Mouse (Mus musculus): ENCODE measurements around the gene Acsl3. TPM values are rescaled to one million over a fixed set of nuclear protein-coding genes. Genes with fewer than 3 reads are reported as not detected.

The Acsl3 gene
- polyA plus RNA-seq, 1 experiment from 2014 or later, result 66.5 TPM

DNA sequence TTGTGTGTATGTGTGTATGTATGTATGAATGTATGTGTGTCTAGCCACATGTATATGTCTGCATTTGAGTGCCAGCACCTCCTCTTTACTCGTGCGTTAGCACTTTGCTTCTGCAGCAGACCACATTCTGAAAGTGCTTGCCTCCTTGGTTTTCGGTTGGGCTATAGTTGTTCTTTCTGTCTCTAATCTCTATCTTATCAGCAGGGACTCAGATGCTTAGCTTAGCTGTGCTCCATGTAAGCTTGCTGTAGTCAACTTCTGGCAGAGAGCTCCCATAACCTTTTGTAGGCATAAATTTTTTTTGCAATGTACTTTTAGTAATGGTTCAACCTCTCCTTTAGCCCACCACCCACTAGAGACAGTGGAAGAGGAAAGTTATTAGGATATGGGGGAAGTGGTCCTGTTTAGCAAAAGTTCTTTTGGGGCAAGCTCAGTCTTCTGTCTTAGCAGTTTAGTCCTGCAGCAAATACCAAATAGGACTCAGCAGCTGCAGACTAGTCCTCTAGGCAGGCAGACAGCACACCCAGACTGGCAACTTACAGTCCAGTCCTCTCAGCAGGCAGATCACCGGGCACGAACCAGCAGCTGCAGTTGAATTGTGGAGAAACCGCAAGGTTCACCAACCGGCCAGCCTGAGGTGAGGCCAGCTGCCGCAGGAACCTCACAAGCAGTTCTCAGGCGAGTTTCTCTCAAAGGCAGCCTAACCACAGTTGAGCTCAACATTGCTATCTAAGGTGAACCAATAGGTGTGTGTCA lies 37.1 kb downstream of the Acsl3 start:
- Histone ChIP-seq H3K4me1 (peaks cover 11% of the 10 kb centered on the region), H3K27ac (replicated peaks) (no peak overlapping the region), H3K4me2 (no peak overlapping the region), H3K9me3 (no peaks in the 10 kb centered on the region), H3K36me3 (peaks cover 87% of the 10 kb centered on the region), H3K9ac (no peak overlapping the region), H3K4me3 (no peak overlapping the region), H3K27me3 (replicated peaks) (no peaks in the 10 kb centered on the region)
- no peak for ATAC-seq (ENCODE audit: extremely low read depth, insufficient number of reproducible peaks, low FRiP score, low TSS enrichment)
- WGBS, result 65% methylated on average over 9 of the region's 9 CpGs

- H3K27me3 ChIP-seq (replicated peaks), result no peaks in the 10 kb centered on the region
- H3K9me3 ChIP-seq, result no peaks in the 10 kb centered on the region
- H3K4me1 ChIP-seq, result peaks cover 11% of the 10 kb centered on the region
- peaks cover 86% of the 10 kb centered on the region for H3K36me3 ChIP-seq
- WGBS, result 80% methylated on average over 2 of the region's 2 CpGs
- no peak overlapping the region for H3K4me3 ChIP-seq
- H3K27ac ChIP-seq (replicated peaks), result no peak overlapping the region
- H3K9ac ChIP-seq, result no peak overlapping the region
- H3K4me2 ChIP-seq, result no peak overlapping the region
- no peak for ATAC-seq (ENCODE audit: extremely low read depth, insufficient number of reproducible peaks, low FRiP score, low TSS enrichment)
Measured at GRCm38 (mm10) chr1:78696305-78696704, 38.7 kb downstream of the Acsl3 start.

DNA sequence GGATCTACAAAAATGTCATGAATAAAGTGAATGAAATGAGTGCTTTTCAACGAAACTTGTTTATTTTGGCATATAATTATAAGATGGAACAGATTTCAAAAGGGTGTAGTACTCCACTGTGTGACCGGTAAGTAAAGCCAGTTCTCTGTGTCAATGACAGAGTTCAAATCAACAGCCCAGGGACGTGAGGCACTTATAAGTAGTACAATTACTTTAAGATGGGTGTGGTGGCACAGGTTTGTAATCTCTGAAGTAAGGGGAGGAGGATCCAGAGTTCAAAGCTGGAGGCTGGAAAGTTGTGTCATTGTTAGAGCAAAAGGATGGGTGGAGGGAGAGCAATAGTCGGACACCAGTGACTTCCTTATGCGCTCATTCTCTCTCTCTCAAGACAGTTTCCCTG lies 39.3 kb downstream of the Acsl3 start:
- Histone ChIP-seq H3K4me2 (no peak overlapping the region), H3K4me1 (peaks cover 12% of the 10 kb centered on the region), H3K27ac (replicated peaks) (no peak overlapping the region), H3K4me3 (no peak overlapping the region), H3K9ac (no peak overlapping the region), H3K9me3 (no peaks in the 10 kb centered on the region), H3K36me3 (peaks cover 86% of the 10 kb centered on the region), H3K27me3 (replicated peaks) (no peaks in the 10 kb centered on the region)
- 77% methylated on average over 5 of the region's 5 CpGs for WGBS
- no peak for ATAC-seq (ENCODE audit: extremely low read depth, insufficient number of reproducible peaks, low FRiP score, low TSS enrichment)

- Histone ChIP-seq H3K4me3 (no peak overlapping the region), H3K4me2 (no peak overlapping the region), H3K27me3 (replicated peaks) (no peaks in the 10 kb centered on the region), H3K4me1 (peaks cover 15% of the 10 kb centered on the region), H3K27ac (replicated peaks) (no peak overlapping the region), H3K9ac (no peak overlapping the region), H3K36me3 (peaks cover 86% of the 10 kb centered on the region), H3K9me3 (no peaks in the 10 kb centered on the region)
- 84% methylated on average over 6 of the region's 6 CpGs for WGBS
- no peak for ATAC-seq (ENCODE audit: extremely low read depth, insufficient number of reproducible peaks, low FRiP score, low TSS enrichment)
Measured at GRCm38 (mm10) chr1:78698138-78698537, 40.5 kb downstream of the Acsl3 start.

- Histone ChIP-seq H3K27me3 (replicated peaks) (no peaks in the 10 kb centered on the region), H3K4me3 (no peak overlapping the region), H3K27ac (replicated peaks) (no peak overlapping the region), H3K4me1 (0 out of 2 replicates have a peak, but pooled peaks cover 4% of the 10 kb centered on the region), H3K4me2 (no peak overlapping the region), H3K36me3 (peaks cover 90% of the 10 kb centered on the region), H3K9me3 (no peaks in the 10 kb centered on the region), H3K9ac (no peak overlapping the region)
- ATAC-seq (ENCODE audit: extremely low read depth, insufficient number of reproducible peaks, low FRiP score, low TSS enrichment), result no peak
- 83% methylated on average over 3 of the region's 3 CpGs for WGBS
Measured at GRCm38 (mm10) chr1:78701740-78702139, 44.1 kb downstream of the Acsl3 start.

DNA sequence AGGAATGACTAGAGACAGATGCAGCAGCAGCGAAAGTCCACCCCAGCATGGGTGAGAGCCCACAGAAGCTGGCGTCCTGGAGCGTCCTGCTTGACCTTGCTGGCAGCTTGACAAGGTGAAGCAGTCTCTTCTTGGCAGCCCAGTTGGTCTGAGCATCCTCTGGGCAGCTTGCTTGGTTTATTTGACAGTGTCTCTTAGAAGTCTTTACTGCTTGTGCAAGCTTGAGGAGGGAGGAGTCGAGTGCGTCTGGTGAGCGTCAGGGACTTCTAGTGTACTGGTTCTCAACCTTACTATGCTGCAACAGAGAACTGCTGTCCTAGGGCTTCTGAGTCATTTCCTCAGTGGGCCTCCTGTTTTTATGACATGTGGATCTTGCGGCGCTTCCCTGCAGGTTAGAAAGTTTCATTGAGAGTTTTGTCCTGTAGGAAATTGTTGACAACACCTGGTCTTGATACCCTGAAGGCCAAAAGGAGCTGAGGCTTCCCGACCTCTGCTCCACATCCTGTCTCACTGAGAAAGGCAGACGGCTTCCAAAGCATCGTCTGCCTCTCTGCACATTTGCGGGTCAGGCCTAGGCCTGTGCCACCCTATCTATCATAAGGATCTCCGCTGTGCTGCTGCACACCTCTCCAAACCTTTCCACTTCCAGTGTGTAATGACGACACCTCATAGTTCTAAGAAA lies 44.8 kb downstream of the Acsl3 start:
- ATAC-seq (ENCODE audit: extremely low read depth, insufficient number of reproducible peaks, low FRiP score, low TSS enrichment), result no peak
- Histone ChIP-seq H3K4me2 (no peak overlapping the region), H3K9me3 (no peaks in the 10 kb centered on the region), H3K36me3 (peaks cover 83% of the 10 kb centered on the region), H3K4me3 (no peak overlapping the region), H3K27ac (replicated peaks) (no peak overlapping the region), H3K27me3 (replicated peaks) (no peaks in the 10 kb centered on the region), H3K4me1 (0 out of 2 replicates have a peak, but pooled peaks cover 4% of the 10 kb centered on the region), H3K9ac (no peak overlapping the region)
- WGBS, result 67% methylated on average over 14 of the region's 14 CpGs

DNA sequence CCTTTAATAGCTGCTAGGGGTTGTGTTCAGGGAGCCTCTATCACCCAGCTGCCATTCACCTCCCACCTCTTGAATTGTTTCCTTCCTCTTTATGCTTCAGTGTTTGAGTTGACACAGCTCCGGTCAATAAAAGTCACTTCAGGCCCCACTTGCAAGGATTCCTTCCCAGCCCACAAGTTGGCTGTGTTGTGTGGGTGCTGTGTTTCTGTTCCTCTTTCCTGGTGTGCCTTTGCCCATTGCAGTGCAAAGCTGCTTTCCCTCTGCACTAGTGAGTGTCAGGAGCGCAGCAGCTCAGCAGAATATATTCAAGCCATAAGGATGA lies 45.3 kb downstream of the Acsl3 start:
- peaks cover 80% of the 10 kb centered on the region for H3K36me3 ChIP-seq
- 83% methylated on average over 2 of the region's 2 CpGs for WGBS

DNA sequence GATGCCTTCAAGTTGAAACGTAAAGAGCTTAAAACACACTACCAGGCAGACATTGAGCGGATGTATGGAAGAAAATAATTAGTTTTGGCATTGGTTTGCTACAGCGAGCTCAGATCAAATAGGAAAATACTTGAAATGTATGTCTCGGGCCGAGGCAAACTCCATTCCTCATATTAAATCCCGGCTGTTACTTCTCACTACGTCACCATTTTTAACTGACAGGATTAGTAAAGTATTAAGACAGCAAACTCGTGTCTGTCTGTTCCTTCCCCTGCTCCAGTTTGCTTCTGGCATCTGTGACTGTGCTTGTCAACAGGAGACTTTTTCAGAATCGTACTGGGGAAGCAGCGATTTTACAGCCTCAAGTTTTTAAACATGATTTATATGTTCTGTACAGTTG lies 48.7 kb downstream of the Acsl3 start:
- Histone ChIP-seq H3K4me3 (no peak overlapping the region), H3K4me2 (no peak overlapping the region), H3K27me3 (replicated peaks) (no peaks in the 10 kb centered on the region), H3K36me3 (peaks cover 57% of the 10 kb centered on the region), H3K4me1 (0 out of 2 replicates have a peak, but pooled peaks cover 4% of the 10 kb centered on the region), H3K9ac (no peak overlapping the region), H3K27ac (replicated peaks) (0 out of 2 replicates have a peak overlapping the region, but pooled peaks have one; percentile 28), H3K9me3 (no peaks in the 10 kb centered on the region)
- WGBS, result 69% methylated on average over 10 of the region's 10 CpGs
- no peak for ATAC-seq (ENCODE audit: extremely low read depth, insufficient number of reproducible peaks, low FRiP score, low TSS enrichment)

More for the DNA sequence above, 45.3 kb downstream of the Acsl3 start:
- ATAC-seq (ENCODE audit: extremely low read depth, insufficient number of reproducible peaks, low FRiP score, low TSS enrichment), result no peak
- 0 out of 2 replicates have a peak, but pooled peaks cover 4% of the 10 kb centered on the region for H3K4me1 ChIP-seq
- H3K4me2 ChIP-seq, result no peak overlapping the region
- H3K9me3 ChIP-seq, result no peaks in the 10 kb centered on the region
- no peak overlapping the region for H3K9ac ChIP-seq
- H3K4me3 ChIP-seq, result no peak overlapping the region
- H3K27ac ChIP-seq (replicated peaks), result no peak overlapping the region
- H3K27me3 ChIP-seq (replicated peaks), result no peaks in the 10 kb centered on the region

GRCm38 (mm10) chr1:78707280-78707679 lies 49.7 kb downstream of the Acsl3 start:
- no peak for ATAC-seq (ENCODE audit: extremely low read depth, insufficient number of reproducible peaks, low FRiP score, low TSS enrichment)
- Histone ChIP-seq H3K27me3 (replicated peaks) (no peaks in the 10 kb centered on the region), H3K9me3 (no peaks in the 10 kb centered on the region), H3K4me1 (no peaks in the 10 kb centered on the region), H3K36me3 (peaks cover 48% of the 10 kb centered on the region), H3K27ac (replicated peaks) (no peak overlapping the region), H3K4me3 (no peak overlapping the region), H3K9ac (no peak overlapping the region), H3K4me2 (no peak overlapping the region)
- 63% methylated on average over 4 of the region's 4 CpGs for WGBS

- H3K9ac ChIP-seq, result no peak overlapping the region
- no peak overlapping the region for H3K27ac ChIP-seq (replicated peaks)
- no peaks in the 10 kb centered on the region for H3K27me3 ChIP-seq (replicated peaks)
- ATAC-seq (ENCODE audit: extremely low read depth, insufficient number of reproducible peaks, low FRiP score, low TSS enrichment), result no peak
- H3K9me3 ChIP-seq, result no peaks in the 10 kb centered on the region
- H3K4me3 ChIP-seq, result no peak overlapping the region
- no peaks in the 10 kb centered on the region for H3K4me1 ChIP-seq
- peaks cover 20% of the 10 kb centered on the region for H3K36me3 ChIP-seq
- no peak overlapping the region for H3K4me2 ChIP-seq
Measured at GRCm38 (mm10) chr1:78710026-78710425, 52.4 kb downstream of the Acsl3 start.

DNA sequence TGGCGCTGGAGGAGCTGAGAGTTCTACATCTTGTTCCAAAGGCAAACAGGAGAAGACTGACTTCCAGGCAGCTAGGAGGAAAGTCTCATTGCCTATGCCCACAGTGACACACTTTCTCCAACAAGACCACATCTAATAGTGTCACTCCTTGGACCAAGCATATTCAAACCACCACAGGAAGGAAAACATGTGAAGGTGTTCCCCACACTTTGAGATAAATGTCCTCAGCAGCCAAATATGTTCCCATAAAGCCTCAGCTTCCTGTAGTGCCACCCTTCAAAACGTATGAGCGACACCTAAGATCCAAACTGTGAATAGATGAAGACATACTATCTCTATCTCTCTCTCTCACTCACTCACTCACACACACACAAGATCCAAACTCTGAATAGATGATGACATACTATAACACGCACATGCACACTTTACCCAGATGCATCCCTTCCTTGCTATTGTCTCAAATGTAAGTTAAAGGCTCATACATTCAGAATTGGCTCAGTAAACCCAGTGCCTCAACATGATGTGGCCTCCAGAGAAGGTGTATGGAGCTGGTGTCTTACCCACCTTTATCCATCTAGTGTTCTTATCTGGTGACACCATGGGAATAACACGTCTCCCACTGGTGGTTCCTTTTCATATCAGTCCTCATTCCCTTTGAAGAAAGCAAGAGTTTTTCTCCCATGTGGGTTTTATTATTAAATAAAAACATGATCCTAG lies 53.1 kb downstream of the Acsl3 start:
- 83% methylated on average over 5 of the region's 5 CpGs for WGBS
- H3K9ac ChIP-seq, result no peak overlapping the region
- no peak overlapping the region for H3K4me3 ChIP-seq
- no peak for ATAC-seq (ENCODE audit: extremely low read depth, insufficient number of reproducible peaks, low FRiP score, low TSS enrichment)
- H3K9me3 ChIP-seq, result no peaks in the 10 kb centered on the region
- no peak overlapping the region for H3K4me2 ChIP-seq
- H3K4me1 ChIP-seq, result no peaks in the 10 kb centered on the region
- no peak overlapping the region for H3K27ac ChIP-seq (replicated peaks)
- H3K36me3 ChIP-seq, result peaks cover 13% of the 10 kb centered on the region
- H3K27me3 ChIP-seq (replicated peaks), result no peaks in the 10 kb centered on the region
